Mouse (Mus musculus): ENCODE results near the gene Srbd1.

- TF ChIP-seq CTCF (IDR thresholded peaks at IDR 0.05; ENCODE audit: borderline replicate concordance, insufficient read depth, low read length) = no peak
- TF ChIP-seq POLR2A (IDR thresholded peaks at IDR 0.05; ENCODE audit: low read depth, low read length) = no peak
These were observed 21.8 kb downstream of the Srbd1 start for GRCm38 (mm10) chr17:86123146-86123545.
